8 mouse cellular contexts compared by ENCODE assay signal in genomic region chr6:99665457-99666317, GRCm38 (mm10). TPM values are rescaled to one million over a fixed set of nuclear protein-coding genes. Genes with fewer than 3 reads are reported as not detected.
DNase-seq lines count a peak whose midpoint lies in the region; ATAC-seq and TF ChIP-seq lines count a peak whose summit lies in the region.

No protein-coding gene starts in this region.

- peak overlapping the region; percentile 85 for H3K4me3 ChIP-seq in left cerebral cortex, adult 2 months
- peak overlapping the region; percentile 98 for H3K4me3 ChIP-seq in brown adipose tissue, adult 24 weeks (ENCODE audit: insufficient read depth, low read depth, low read length)
- peak overlapping the region; percentile 93 for H3K4me3 ChIP-seq in heart, postnatal 0 days (ENCODE audit: low read depth, low read length)
- H3K4me3 ChIP-seq in liver, postnatal 0 days (ENCODE audit: low read depth, low read length) = peak overlapping the region; percentile 67
- peak overlapping the region; percentile 73 for H3K4me3 ChIP-seq in stomach, embryonic 16.5 days (replicated peaks; ENCODE audit: low read length)

- H3K9ac ChIP-seq in heart, postnatal 0 days (replicated peaks; ENCODE audit: low read depth, low read length) = peak overlapping the region; percentile 90
- peak overlapping the region; percentile 72 for H3K9ac ChIP-seq in liver, postnatal 0 days (replicated peaks)
- peak overlapping the region; percentile 83 for H3K9ac ChIP-seq in stomach, embryonic 16.5 days (ENCODE audit: low read length)

- no peaks in the 10 kb centered on the region for H3K27me3 ChIP-seq in heart, postnatal 0 days (ENCODE audit: control insufficient read depth, insufficient read depth, low read length)
- peaks cover 4% of the 10 kb centered on the region; the same call in 1 of the 2 replicates for H3K27me3 ChIP-seq in liver, postnatal 0 days (ENCODE audit: insufficient read depth, low read length)
- H3K27me3 ChIP-seq in stomach, embryonic 16.5 days (ENCODE audit: control insufficient read depth, insufficient read depth, low read length) = 0 out of 2 replicates have a peak, but pooled peaks cover 3% of the 10 kb centered on the region

- WGBS in heart, postnatal 0 days = 27% methylated on average over 16 of the region's 16 CpGs
- 18% methylated on average over 16 of the region's 16 CpGs for WGBS in liver, postnatal 0 days (ENCODE audit: insufficient replicate concordance)
- 21% methylated on average over 16 of the region's 16 CpGs for WGBS in stomach, embryonic 16.5 days

- ATAC-seq in heart, postnatal 0 days (ENCODE audit: insufficient read depth, low read depth) = peak; percentile 3; the same call in 1 of the 2 replicates
- ATAC-seq in liver, postnatal 0 days = no peak
- ATAC-seq in stomach, embryonic 16.5 days (ENCODE audit: insufficient read depth, low FRiP score) = no peak

- H3K9me3 ChIP-seq in heart, postnatal 0 days (replicated peaks; ENCODE audit: control insufficient read depth, low read length) = no peaks in the 10 kb centered on the region
- H3K9me3 ChIP-seq in liver, postnatal 0 days (ENCODE audit: low read length) = no peaks in the 10 kb centered on the region
- H3K9me3 ChIP-seq in stomach, embryonic 16.5 days (replicated peaks; ENCODE audit: control insufficient read depth, low read length) = no peaks in the 10 kb centered on the region

- no peak overlapping the region; the same call in 1 of the 2 replicates for H3K27ac ChIP-seq in left cerebral cortex, adult 2 months
- peak overlapping the region; percentile 91 for H3K27ac ChIP-seq in brown adipose tissue, adult 24 weeks (replicated peaks; ENCODE audit: low read depth, low read length)
- H3K27ac ChIP-seq in heart, postnatal 0 days (ENCODE audit: low read depth) = peak overlapping the region; percentile 68
- H3K27ac ChIP-seq in liver, postnatal 0 days (ENCODE audit: low read depth) = peak overlapping the region; percentile 59
- peak overlapping the region; percentile 26; the same call in 1 of the 2 replicates for H3K27ac ChIP-seq in stomach, embryonic 16.5 days (ENCODE audit: low read length)

- H3K4me1 ChIP-seq in brown adipose tissue, adult 24 weeks (ENCODE audit: control insufficient read depth, insufficient read depth, insufficient read length, low read length) = peaks cover 14% of the 10 kb centered on the region
- 0 out of 2 replicates have a peak, but pooled peaks cover 8% of the 10 kb centered on the region for H3K4me1 ChIP-seq in heart, postnatal 0 days (ENCODE audit: control insufficient read depth, insufficient read depth)
- H3K4me1 ChIP-seq in liver, postnatal 0 days (ENCODE audit: insufficient read depth) = no peaks in the 10 kb centered on the region
- no peaks in the 10 kb centered on the region; the same call in 1 of the 2 replicates for H3K4me1 ChIP-seq in stomach, embryonic 16.5 days (ENCODE audit: control insufficient read depth, insufficient read depth, low read length)

- no peak for TF ChIP-seq CTCF in left cerebral cortex, adult 2 months (IDR thresholded peaks at IDR 0.05)
- no peak for TF ChIP-seq CTCF in heart, postnatal 0 days (IDR thresholded peaks at IDR 0.05; ENCODE audit: low read depth)
- TF ChIP-seq CTCF in liver, postnatal 0 days (IDR thresholded peaks at IDR 0.05; ENCODE audit: low read depth) = no peak

- no peak for DNase-seq in left cerebral cortex, adult 2 months (ENCODE audit: extremely low spot score in 1 of 2, low spot score in 2 of 2)
- DNase-seq in left cerebral cortex, adult 9 months (ENCODE audit: low spot score in 2 of 2) = no peak
- DNase-seq in heart, postnatal 0 days (ENCODE audit: low spot score) = no peak
- no peak for DNase-seq in liver, postnatal 0 days
- DNase-seq in cerebellum, adult 11 months = no peak
- DNase-seq in lung, postnatal 14 days = no peak

- H3K4me2 ChIP-seq in heart, postnatal 0 days (ENCODE audit: low read depth, low read length) = peak overlapping the region; percentile 89
- peak overlapping the region; percentile 82 for H3K4me2 ChIP-seq in liver, postnatal 0 days (ENCODE audit: low read depth, low read length)
- peak overlapping the region; percentile 91 for H3K4me2 ChIP-seq in stomach, embryonic 16.5 days (ENCODE audit: low read depth, low read length)

- H3K36me3 ChIP-seq in heart, postnatal 0 days (replicated peaks; ENCODE audit: control insufficient read depth, insufficient read depth, low read length) = no peaks in the 10 kb centered on the region
- H3K36me3 ChIP-seq in liver, postnatal 0 days (replicated peaks; ENCODE audit: insufficient read depth, low read length) = no peaks in the 10 kb centered on the region
- no peaks in the 10 kb centered on the region for H3K36me3 ChIP-seq in stomach, embryonic 16.5 days (ENCODE audit: control insufficient read depth, insufficient read depth, low read length)

- TF ChIP-seq EP300 in heart, postnatal 0 days (IDR thresholded peaks at IDR 0.05; ENCODE audit: low read depth) = no peak
- no peak for TF ChIP-seq EP300 in liver, postnatal 0 days (IDR thresholded peaks at IDR 0.05; ENCODE audit: low read depth)

- intact Hi-C loops in left cerebral cortex, adult 2 months (cut with DNase I) = loop anchor here (2.0 kb wide), 1 partner anchor 27 kb away; the partner anchor contains the start of gene Gpr27

RNA-seq across cellular contexts. Expression of gene Eif4e3, which starts 0.9 kb away (rescaled TPM):
- 10 to 100 TPM; 18.5 to 20.3 TPM for total RNA-seq in left cerebral cortex, adult 2 months (2021)
- polyA plus RNA-seq in brown adipose tissue, adult 24 weeks (2012; ENCODE audit: insufficient read depth, insufficient read length, missing spikeins) = 113 and 125 TPM in 2 replicates
- total RNA-seq in heart, postnatal 0 days (2014; rRNA removed; ENCODE audit: low replicate concordance) = 15.4 and 18.9 TPM in 2 replicates
- 18.9 and 21.7 TPM in 2 replicates for polyA plus RNA-seq in heart, postnatal 0 days (2015; fragmentation: Nextera tagmentation; extraction: Ambion mirVana)
- polyA plus RNA-seq in liver, postnatal 0 days (2015; fragmentation: Nextera tagmentation; extraction: Ambion mirVana) = 3.8 and 4.3 TPM in 2 replicates
- 10.9 and 11.3 TPM in 2 replicates for polyA plus RNA-seq in stomach, embryonic 16.5 days (2015; fragmentation: Nextera tagmentation; extraction: Ambion mirVana)

RNA-seq across cellular contexts. Expression of gene Gm20696, which starts 0.9 kb away (rescaled TPM):
- 1 to 10 TPM; 9.0 to 9.2 TPM for total RNA-seq in left cerebral cortex, adult 2 months (2021)
- polyA plus RNA-seq in brown adipose tissue, adult 24 weeks (2012; ENCODE audit: insufficient read depth, insufficient read length, missing spikeins) = not detected in 2 replicates
- total RNA-seq in heart, postnatal 0 days (2014; rRNA removed; ENCODE audit: low replicate concordance) = 0.31 and 0.95 TPM in 2 replicates
- 1.6 and 2.0 TPM in 2 replicates for polyA plus RNA-seq in heart, postnatal 0 days (2015; fragmentation: Nextera tagmentation; extraction: Ambion mirVana)
- 0.86 and 1.2 TPM in 2 replicates for polyA plus RNA-seq in liver, postnatal 0 days (2015; fragmentation: Nextera tagmentation; extraction: Ambion mirVana)
- 1.9 and 2.0 TPM in 2 replicates for polyA plus RNA-seq in stomach, embryonic 16.5 days (2015; fragmentation: Nextera tagmentation; extraction: Ambion mirVana)

RNA-seq across cellular contexts. Expression of gene Gpr27, which starts 26.8 kb away (rescaled TPM):
- total RNA-seq in left cerebral cortex, adult 2 months (2021) = 10 to 100 TPM; 46.1 to 47.8 TPM
- polyA plus RNA-seq in brown adipose tissue, adult 24 weeks (2012; ENCODE audit: insufficient read depth, insufficient read length, missing spikeins) = 0.44 and 0.63 TPM in 2 replicates
- 0.34 and 4.5 TPM in 2 replicates for total RNA-seq in heart, postnatal 0 days (2014; rRNA removed; ENCODE audit: low replicate concordance)
- 0.78 and 0.92 TPM in 2 replicates for polyA plus RNA-seq in heart, postnatal 0 days (2015; fragmentation: Nextera tagmentation; extraction: Ambion mirVana)
- polyA plus RNA-seq in liver, postnatal 0 days (2015; fragmentation: Nextera tagmentation; extraction: Ambion mirVana) = 0.17 and 0.18 TPM in 2 replicates
- 1.2 and 1.6 TPM in 2 replicates for polyA plus RNA-seq in stomach, embryonic 16.5 days (2015; fragmentation: Nextera tagmentation; extraction: Ambion mirVana)
